Mouse (Mus musculus): ENCODE measurements at regions not wholly inside any gene's neighbourhood (a gene's known extent, or its start where the extent isn't known, plus 50 kb on each side); places are given as distances from the start of the nearest gene placed in this dataset.
"Not testable (repeated sequence)": the region's sequence is repeated elsewhere in the genome, so short reads cannot be mapped to it uniquely, and the experiment has no call there.

DNA sequence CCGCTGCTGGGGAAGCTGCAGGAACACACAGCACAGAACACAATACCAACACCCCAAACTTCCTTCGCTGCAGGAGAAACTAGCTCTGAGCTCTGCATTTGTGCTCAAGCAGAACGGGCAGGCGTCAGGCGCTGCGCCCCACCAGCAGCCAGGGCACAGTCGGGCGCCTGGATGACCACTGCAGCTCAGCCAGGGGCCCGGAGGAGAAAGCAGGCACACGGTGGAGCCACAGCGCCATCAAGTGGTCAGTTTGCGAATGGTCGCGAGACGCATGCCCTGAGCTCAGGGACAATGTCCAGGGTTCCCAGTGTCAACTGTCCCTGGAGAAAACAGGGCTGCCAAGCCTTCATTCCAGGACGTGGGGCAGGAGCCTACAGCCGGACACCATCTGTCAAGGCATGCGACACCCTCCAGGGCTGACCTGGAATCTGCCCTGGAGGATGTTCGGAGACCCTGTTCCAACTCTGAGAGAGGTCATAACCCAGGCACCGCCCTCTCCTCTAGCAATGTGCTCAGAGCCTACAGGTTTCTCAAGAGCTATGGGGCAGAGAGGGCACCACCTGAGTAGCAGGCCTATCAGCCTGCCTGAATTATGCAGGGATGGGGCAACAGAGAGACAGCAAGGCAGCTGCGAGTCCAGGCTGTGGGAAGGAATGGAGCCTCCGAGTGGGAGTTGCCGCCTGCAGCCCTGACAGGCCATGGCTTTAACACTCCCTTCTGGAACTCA lies 383.2 kb downstream of the Sox9 start:
- H3K4me1 ChIP-seq (ENCODE audit: control insufficient read depth, insufficient read depth, low read length) = peaks cover 4% of the 10 kb centered on the region; the same call in 1 of the 2 replicates
- peak; percentile 76 for DNase-seq
- TF ChIP-seq POLR2A (IDR thresholded peaks at IDR 0.05; ENCODE audit: borderline replicate concordance, extremely low read depth, low read depth, low read length) = no peak
- TF ChIP-seq CTCF (IDR thresholded peaks at IDR 0.05; ENCODE audit: insufficient read depth, low read length) = peak; percentile 95
- peak overlapping the region; percentile 4 for H3K4me3 ChIP-seq (replicated peaks; ENCODE audit: extremely low read depth, low read depth, low read length)
- WGBS = 14% methylated on average over 23 of the region's 23 CpGs

DNA sequence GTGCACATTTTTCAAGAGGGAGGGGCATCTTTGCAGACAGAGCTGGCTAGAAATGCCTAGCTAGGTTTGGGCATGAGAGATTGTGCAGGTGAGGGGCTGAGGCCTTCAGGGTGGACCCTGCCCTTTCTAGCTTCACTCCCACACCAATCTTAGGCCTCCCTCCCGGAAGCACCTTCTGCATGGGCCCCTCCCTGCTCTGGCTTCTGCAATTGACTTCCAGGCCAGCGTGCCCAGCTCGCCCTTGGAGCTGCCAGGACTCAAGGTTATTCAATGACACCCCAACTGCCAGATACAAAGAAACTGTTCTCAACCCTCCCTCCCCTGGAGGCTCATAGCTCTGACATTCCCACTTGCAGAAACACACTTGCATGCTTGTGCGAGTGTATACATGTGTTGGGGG lies 384.5 kb downstream of the Sox9 start:
- Histone ChIP-seq H3K4me3 (replicated peaks; ENCODE audit: extremely low read depth, low read depth, low read length) (no peak overlapping the region), H3K4me1 (ENCODE audit: control insufficient read depth, insufficient read depth, low read length) (peaks cover 4% of the 10 kb centered on the region; the same call in 1 of the 2 replicates)
- WGBS = 80% methylated on average over 4 of the region's 4 CpGs
- no peak for TF ChIP-seq CTCF (IDR thresholded peaks at IDR 0.05; ENCODE audit: insufficient read depth, low read length)
- DNase-seq = no peak

- peaks cover 3% of the 10 kb centered on the region; the same call in 1 of the 2 replicates for H3K4me1 ChIP-seq (ENCODE audit: control insufficient read depth, insufficient read depth, low read length)
- peak; percentile 94 for TF ChIP-seq CTCF (IDR thresholded peaks at IDR 0.05; ENCODE audit: insufficient read depth, low read length)
- TF ChIP-seq POLR2A (IDR thresholded peaks at IDR 0.05; ENCODE audit: borderline replicate concordance, extremely low read depth, low read depth, low read length) = peak; percentile 48; the same call in 1 of the 2 replicates
- H3K4me3 ChIP-seq (replicated peaks; ENCODE audit: extremely low read depth, low read depth, low read length) = peak overlapping the region; percentile 89
- peak; percentile 63 for DNase-seq
- 24% methylated on average over 16 of the region's 16 CpGs for WGBS
Observed at GRCm38 (mm10) chr11:113172497-113173140, 390.6 kb downstream of the Sox9 start.

GRCm38 (mm10) chr11:113173317-113173716 lies 391.3 kb downstream of the Sox9 start:
- peak overlapping the region; percentile 41 for H3K4me3 ChIP-seq (replicated peaks; ENCODE audit: extremely low read depth, low read depth, low read length)

DNA sequence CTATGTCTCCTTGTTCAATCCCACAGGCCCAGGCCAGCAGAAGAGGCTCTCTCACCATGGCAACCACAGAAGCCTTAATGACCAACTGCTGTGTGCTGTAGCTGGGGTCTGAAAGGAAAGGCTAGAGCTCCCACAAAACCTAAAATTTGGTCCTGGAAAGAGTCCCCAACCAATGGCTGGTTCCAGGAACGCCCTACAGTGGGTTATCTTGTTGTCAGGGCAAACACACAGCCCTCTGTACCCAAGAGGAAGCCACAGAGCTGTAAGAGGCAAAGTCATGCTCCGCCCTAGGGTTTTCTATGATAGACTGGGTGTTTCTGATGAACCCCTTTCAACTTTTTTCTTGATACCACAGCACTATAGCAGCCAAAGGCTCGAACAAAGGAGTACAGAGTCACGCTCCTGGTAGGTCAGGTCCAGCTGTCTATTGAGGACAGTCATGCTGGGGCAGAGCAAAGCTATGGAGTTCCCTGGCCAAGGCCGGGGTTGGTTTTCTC lies 392.0 kb downstream of the Sox9 start:
- Histone ChIP-seq H3K4me1 (ENCODE audit: control insufficient read depth, insufficient read depth, low read length) (peaks cover 3% of the 10 kb centered on the region; the same call in 1 of the 2 replicates), H3K4me3 (replicated peaks; ENCODE audit: extremely low read depth, low read depth, low read length) (no peak overlapping the region)
- 66% methylated on average over 5 of the region's 5 CpGs for WGBS
- no peak for DNase-seq
- no peak for TF ChIP-seq CTCF (IDR thresholded peaks at IDR 0.05; ENCODE audit: insufficient read depth, low read length)
- no peak for TF ChIP-seq POLR2A (IDR thresholded peaks at IDR 0.05; ENCODE audit: borderline replicate concordance, extremely low read depth, low read depth, low read length)

More at GRCm38 (mm10) chr11:113173317-113173716, 391.3 kb downstream of the Sox9 start:
- 47% methylated on average over 12 of the region's 12 CpGs for WGBS
- not testable (repeated sequence) for DNase-seq; H3K4me1 ChIP-seq (ENCODE audit: control insufficient read depth, insufficient read depth, low read length)

GRCm38 (mm10) chr11:113175323-113175722 lies 393.3 kb downstream of the Sox9 start:
- H3K4me1 ChIP-seq (ENCODE audit: control insufficient read depth, insufficient read depth, low read length) = peaks cover 3% of the 10 kb centered on the region; the same call in 1 of the 2 replicates
- H3K4me3 ChIP-seq (replicated peaks; ENCODE audit: extremely low read depth, low read depth, low read length) = no peak overlapping the region
- WGBS = 33% methylated on average over 6 of the region's 6 CpGs
- no peak for TF ChIP-seq POLR2A (IDR thresholded peaks at IDR 0.05; ENCODE audit: borderline replicate concordance, extremely low read depth, low read depth, low read length)
- peak; percentile 55 for TF ChIP-seq CTCF (IDR thresholded peaks at IDR 0.05; ENCODE audit: insufficient read depth, low read length)
- peak; percentile 38 for DNase-seq

DNA sequence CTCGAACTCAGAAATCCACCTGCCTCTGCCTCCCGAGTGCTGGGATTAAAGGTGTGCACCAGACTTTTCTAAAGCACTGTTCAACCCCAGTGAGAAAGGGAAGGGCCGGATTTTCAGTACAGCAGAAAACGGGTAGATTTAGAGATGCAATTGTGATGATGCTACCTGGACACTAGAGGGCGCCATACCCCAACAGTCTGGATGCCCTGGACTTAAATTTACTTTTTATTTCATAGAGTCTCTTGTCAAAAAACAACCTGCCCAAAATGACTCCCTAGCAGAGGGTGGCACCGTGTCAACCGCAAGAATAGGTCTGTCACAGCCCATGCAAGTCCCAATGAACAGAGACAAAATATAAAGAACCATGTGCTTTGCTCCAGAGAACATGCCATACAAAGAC lies 394.2 kb downstream of the Sox9 start:
- TF ChIP-seq CTCF (IDR thresholded peaks at IDR 0.05; ENCODE audit: insufficient read depth, low read length) = peak; percentile 58
- TF ChIP-seq POLR2A (IDR thresholded peaks at IDR 0.05; ENCODE audit: borderline replicate concordance, extremely low read depth, low read depth, low read length) = no peak
- WGBS = 24% methylated on average over 7 of the region's 7 CpGs
- Histone ChIP-seq H3K4me1 (ENCODE audit: control insufficient read depth, insufficient read depth, low read length) (peaks cover 3% of the 10 kb centered on the region; the same call in 1 of the 2 replicates), H3K4me3 (replicated peaks; ENCODE audit: extremely low read depth, low read depth, low read length) (no peak overlapping the region)
- DNase-seq = peak; percentile 25

GRCm38 (mm10) chr11:113178375-113178774 lies 396.4 kb downstream of the Sox9 start:
- H3K4me1 ChIP-seq (ENCODE audit: control insufficient read depth, insufficient read depth, low read length) = no peaks in the 10 kb centered on the region
- no peak for DNase-seq
- TF ChIP-seq POLR2A (IDR thresholded peaks at IDR 0.05; ENCODE audit: borderline replicate concordance, extremely low read depth, low read depth, low read length) (no peak), CTCF (IDR thresholded peaks at IDR 0.05; ENCODE audit: insufficient read depth, low read length) (no peak)
- no peak overlapping the region for H3K4me3 ChIP-seq (replicated peaks; ENCODE audit: extremely low read depth, low read depth, low read length)
- 71% methylated on average over 7 of the region's 7 CpGs for WGBS

- TF ChIP-seq POLR2A (IDR thresholded peaks at IDR 0.05; ENCODE audit: borderline replicate concordance, extremely low read depth, low read depth, low read length) (no peak), CTCF (IDR thresholded peaks at IDR 0.05; ENCODE audit: insufficient read depth, low read length) (no peak)
- DNase-seq = no peak
- WGBS = 45% methylated on average over 14 of the region's 14 CpGs
- H3K4me1 ChIP-seq (ENCODE audit: control insufficient read depth, insufficient read depth, low read length) = no peaks in the 10 kb centered on the region
- H3K4me3 ChIP-seq (replicated peaks; ENCODE audit: extremely low read depth, low read depth, low read length) = no peak overlapping the region
Observed at GRCm38 (mm10) chr11:113180008-113180407, 398.0 kb downstream of the Sox9 start.
